Mouse (Mus musculus): ENCODE results near the gene Sf3b1.
"Not testable (repeated sequence)": the region's sequence is repeated elsewhere in the genome, so short reads cannot be mapped to it uniquely, and the experiment has no call there.

The Sf3b1 gene

GRCm38 (mm10) chr1:54956995-54957394 lies 70.3 kb downstream of the Sf3b1 start:
- not testable (repeated sequence) for DNase-seq (ENCODE audit: low spot score)

GRCm38 (mm10) chr1:54954856-54955255 lies 72.4 kb downstream of the Sf3b1 start:
- DNase-seq (ENCODE audit: low spot score) = no peak

- DNase-seq (ENCODE audit: low spot score) = no peak
Observed at GRCm38 (mm10) chr1:54944648-54945047, 82.6 kb downstream of the Sf3b1 start.

GRCm38 (mm10) chr1:54935466-54935865 lies 91.8 kb downstream of the Sf3b1 start:
- DNase-seq (ENCODE audit: low spot score) = no peak

Data from c-Kit-positive CD71-positive TER-119-positive erythroid progenitor cells, embryonic 14.5 days (primary cell).